Mouse (Mus musculus): ENCODE measurements at regions not wholly inside any gene's neighbourhood (a gene's known extent, or its start where the extent isn't known, plus 50 kb on each side); places are given as distances from the start of the nearest gene placed in this dataset.

- no peak for DNase-seq
Observed at GRCm38 (mm10) chr8:89259881-89260280, 215.9 kb upstream of the Sall1 start.

- DNase-seq = no peak
Observed at GRCm38 (mm10) chr8:89246342-89246741, 202.4 kb upstream of the Sall1 start.

- no peak for DNase-seq
Observed at GRCm38 (mm10) chr8:89245131-89245751, 201.3 kb upstream of the Sall1 start.

GRCm38 (mm10) chr8:89241686-89242085 lies 197.7 kb upstream of the Sall1 start:
- DNase-seq = no peak

GRCm38 (mm10) chr8:89239626-89240025 lies 195.7 kb upstream of the Sall1 start:
- no peak for DNase-seq

- no peak for DNase-seq
Observed at GRCm38 (mm10) chr8:89234041-89234440, 190.1 kb upstream of the Sall1 start.

- no peak for DNase-seq
Observed at GRCm38 (mm10) chr8:89232318-89232717, 188.4 kb upstream of the Sall1 start.

- DNase-seq = no peak
Observed at GRCm38 (mm10) chr8:89229144-89229543, 185.2 kb upstream of the Sall1 start.

- no peak for DNase-seq
Observed at GRCm38 (mm10) chr8:89220870-89221269, 176.9 kb upstream of the Sall1 start.

- DNase-seq = no peak
Observed at GRCm38 (mm10) chr8:89220381-89220780, 176.4 kb upstream of the Sall1 start.

- no peak for DNase-seq
Observed at GRCm38 (mm10) chr8:89219156-89219555, 175.2 kb upstream of the Sall1 start.

GRCm38 (mm10) chr8:89217689-89218088 lies 173.7 kb upstream of the Sall1 start:
- DNase-seq = no peak

- DNase-seq = no peak
Observed at GRCm38 (mm10) chr8:89211931-89212330, 168.0 kb upstream of the Sall1 start.

- DNase-seq = no peak
Observed at GRCm38 (mm10) chr8:89210684-89211083, 166.7 kb upstream of the Sall1 start.

GRCm38 (mm10) chr8:89207891-89208290 lies 163.9 kb upstream of the Sall1 start:
- no peak for DNase-seq

GRCm38 (mm10) chr8:89202484-89203096 lies 158.6 kb upstream of the Sall1 start:
- no peak for DNase-seq

GRCm38 (mm10) chr8:89200301-89200700 lies 156.3 kb upstream of the Sall1 start:
- no peak for DNase-seq

- no peak for DNase-seq
Observed at GRCm38 (mm10) chr8:89185314-89185713, 141.4 kb upstream of the Sall1 start.

- no peak for DNase-seq
Observed at GRCm38 (mm10) chr8:89175631-89176030, 131.7 kb upstream of the Sall1 start.

- no peak for DNase-seq
Observed at GRCm38 (mm10) chr8:89171561-89171960, 127.6 kb upstream of the Sall1 start.

GRCm38 (mm10) chr8:89169484-89169883 lies 125.5 kb upstream of the Sall1 start:
- DNase-seq = no peak

GRCm38 (mm10) chr8:89167026-89167425 lies 123.1 kb upstream of the Sall1 start:
- DNase-seq = no peak

GRCm38 (mm10) chr8:89156909-89157308 lies 112.9 kb upstream of the Sall1 start:
- DNase-seq = no peak

GRCm38 (mm10) chr8:89153605-89154004 lies 109.6 kb upstream of the Sall1 start:
- DNase-seq = no peak
